Mouse (Mus musculus): ENCODE results near the gene Psmb2.

Psmb2 gene
- long read RNA-seq, experiment 1, transcript Psmb2-201 (6 exons, 859 nt), result major isoform, 229 of 245 reads
- long read RNA-seq, experiment 1, partial matches to known transcripts, result 0 of 245 reads
- long read RNA-seq, experiment 1, other reads (novel, unspliced or antisense), result 13 of 245 reads
- long read RNA-seq, experiment 2, transcript Psmb2-201 (6 exons, 859 nt), result major isoform, 260 of 283 reads
- long read RNA-seq, experiment 2, partial matches to known transcripts, result 1 of 283 reads
- long read RNA-seq, experiment 2, other reads (novel, unspliced or antisense), result 20 of 283 reads

- intact Hi-C loops (cut with DNase I), result loop anchor here (5.0 kb wide), 1 partner anchor 75 kb away; no protein-coding TSS in a partner anchor
Measured at GRCm38 (mm10) chr4:126677054-126678003, at the start of gene Psmb2. Gene Psmb2 (plus strand): TSS chr4:126677630.

- intact Hi-C loops (cut with DNase I), result loop anchor here (2.0 kb wide), 1 partner anchor 109 kb away; no protein-coding TSS in a partner anchor
Measured at GRCm38 (mm10) chr4:126631922-126632321, 45.5 kb upstream of the Psmb2 start.

- intact Hi-C loops (cut with DNase I), result loop anchor here (2.0 kb wide), 1 partner anchor 108 kb away; no protein-coding TSS in a partner anchor
Measured at GRCm38 (mm10) chr4:126632668-126633067, 44.8 kb upstream of the Psmb2 start.

GRCm38 (mm10) chr4:126636330-126636729 lies 41.1 kb upstream of the Psmb2 start:
- intact Hi-C loops (cut with DNase I), result no loop called here

GRCm38 (mm10) chr4:126637446-126637845 lies 40.0 kb upstream of the Psmb2 start:
- intact Hi-C loops (cut with DNase I), result no loop called here

GRCm38 (mm10) chr4:126639339-126639738 lies 38.1 kb upstream of the Psmb2 start:
- intact Hi-C loops (cut with DNase I), result no loop called here

GRCm38 (mm10) chr4:126641901-126642300 lies 35.5 kb upstream of the Psmb2 start:
- intact Hi-C loops (cut with DNase I), result no loop called here

GRCm38 (mm10) chr4:126643815-126644214 lies 33.6 kb upstream of the Psmb2 start:
- intact Hi-C loops (cut with DNase I), result no loop called here

GRCm38 (mm10) chr4:126644333-126644963 lies 33.0 kb upstream of the Psmb2 start:
- intact Hi-C loops (cut with DNase I), result no loop called here

GRCm38 (mm10) chr4:126647996-126648910 lies 29.2 kb upstream of the Psmb2 start:
- intact Hi-C loops (cut with DNase I), result no loop called here

- intact Hi-C loops (cut with DNase I), result no loop called here
Measured at GRCm38 (mm10) chr4:126653148-126653547, 24.3 kb upstream of the Psmb2 start.

- intact Hi-C loops (cut with DNase I), result no loop called here
Measured at GRCm38 (mm10) chr4:126655356-126655755, 22.1 kb upstream of the Psmb2 start.

GRCm38 (mm10) chr4:126661249-126661648 lies 16.2 kb upstream of the Psmb2 start:
- intact Hi-C loops (cut with DNase I), result no loop called here

- intact Hi-C loops (cut with DNase I), result no loop called here
Measured at GRCm38 (mm10) chr4:126667075-126667474, 10.4 kb upstream of the Psmb2 start.

- intact Hi-C loops (cut with DNase I), result no loop called here
Measured at GRCm38 (mm10) chr4:126682298-126682697, 4.9 kb downstream of the Psmb2 start.

- intact Hi-C loops (cut with DNase I), result no loop called here
Measured at GRCm38 (mm10) chr4:126683084-126683483, 5.7 kb downstream of the Psmb2 start.

GRCm38 (mm10) chr4:126689457-126689856 lies 12.0 kb downstream of the Psmb2 start:
- intact Hi-C loops (cut with DNase I), result no loop called here

GRCm38 (mm10) chr4:126693021-126693420 lies 15.6 kb downstream of the Psmb2 start:
- intact Hi-C loops (cut with DNase I), result no loop called here

GRCm38 (mm10) chr4:126696908-126697307 lies 19.5 kb downstream of the Psmb2 start:
- intact Hi-C loops (cut with DNase I), result no loop called here

- intact Hi-C loops (cut with DNase I), result no loop called here
Measured at GRCm38 (mm10) chr4:126706630-126707438, 29.4 kb downstream of the Psmb2 start.
